In the genomic region with DNA sequence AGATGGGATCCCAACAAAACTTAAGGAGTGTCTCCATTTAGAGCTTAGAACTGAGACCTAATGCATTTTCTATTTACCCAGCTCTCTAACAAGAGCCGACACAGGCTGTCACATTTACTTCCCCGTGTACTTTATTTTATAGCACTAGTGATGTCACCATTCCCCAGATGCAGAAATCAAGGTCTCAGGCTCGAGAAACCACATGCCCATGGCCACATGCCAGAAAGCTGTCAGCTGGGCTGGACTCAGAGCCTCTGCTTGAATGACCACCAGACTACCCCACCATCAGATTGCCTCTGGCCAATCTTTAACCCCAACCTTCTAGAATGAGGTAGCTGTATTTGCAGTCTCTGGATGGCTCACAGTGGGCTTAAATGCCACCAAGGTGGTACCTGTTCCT, we compare ENCODE assay signal across 22 mouse cellular contexts. TPM values are rescaled to one million over a fixed set of nuclear protein-coding genes. Genes with fewer than 3 reads are reported as not detected.
"Had no signal": no experiment of that assay in that cellular context is flagged by ENCODE, and none has a peak within 500 bp of the region (broad histone marks: within the 10 kb centered on the region; RNA-seq: fewer than 3 reads in every experiment).

No protein-coding gene starts in this region.

- DNase-seq: kidney, postnatal 25 days; layer of hippocampus, postnatal 36 days; liver; lung, adult 18-20 months; lung, postnatal 10 days; lung, postnatal 36 days; retina, postnatal 1 day; right cerebral cortex, postnatal 25 days; spleen, adult 18-20 months; thymus, postnatal 25 days had no signal

- ATAC-seq: liver, embryonic 12.5 days; midbrain, embryonic 13.5 days; midbrain, embryonic 16.5 days had no signal

- H3K27me3 ChIP-seq: liver, embryonic 15.5 days; lung, embryonic 15.5 days; midbrain, embryonic 13.5 days; neural tube, embryonic 13.5 days; stomach, embryonic 15.5 days had no signal

RNA-seq across cellular contexts. Expression of a gene that starts 4.0 kb away (rescaled TPM):
- total RNA-seq: monocyte, adult 5-6 weeks; neutrophil, adult 5-6 weeks had no signal
- polyA plus RNA-seq: kidney, embryonic 14.5 days; kidney, postnatal 0 days; limb, embryonic 10.5 days; liver, embryonic 15.5 days had no signal

RNA-seq across cellular contexts. Expression of a gene that starts 41.3 kb away (rescaled TPM):
- total RNA-seq: monocyte, adult 5-6 weeks; neutrophil, adult 5-6 weeks had no signal
